8 mouse cellular contexts compared by ENCODE assay signal in genomic region chr5:145116316-145116715, GRCm38 (mm10). TPM values are rescaled to one million over a fixed set of nuclear protein-coding genes. Genes with fewer than 3 reads are reported as not detected.
DNase-seq lines count a peak whose midpoint lies in the region; ATAC-seq and TF ChIP-seq lines count a peak whose summit lies in the region.

No protein-coding gene starts in this region.

- H3K36me3 ChIP-seq in neural tube, embryonic 11.5 days (ENCODE audit: control insufficient read depth, insufficient read depth, low read length), result no peaks in the 10 kb centered on the region
- no peaks in the 10 kb centered on the region for H3K36me3 ChIP-seq in liver, adult 2 months (ENCODE audit: control insufficient read depth, insufficient read depth, low read length)
- H3K36me3 ChIP-seq in forebrain, embryonic 16.5 days (ENCODE audit: control insufficient read depth, insufficient read depth), result no peaks in the 10 kb centered on the region

- WGBS in neural tube, embryonic 11.5 days, result 50% methylated on average over 4 of the region's 4 CpGs
- 40% methylated on average over 4 of the region's 4 CpGs for WGBS in liver, adult 2 months
- 54% methylated on average over 4 of the region's 4 CpGs for WGBS in forebrain, embryonic 16.5 days

- H3K4me2 ChIP-seq in neural tube, embryonic 11.5 days (ENCODE audit: low read depth), result no peak overlapping the region
- no peak overlapping the region for H3K4me2 ChIP-seq in forebrain, embryonic 16.5 days (ENCODE audit: low read length)

- DNase-seq in neural tube, embryonic 11.5 days (ENCODE audit: low spot score), result no peak
- DNase-seq in neural tube, embryonic 10.5 days (ENCODE audit: extremely low spot score, low spot score), result no peak
- peak; percentile 77 for DNase-seq in heart, postnatal 25 days (ENCODE audit: low spot score)
- DNase-seq in liver, adult 2 months (ENCODE audit: extremely low read depth, low read depth, low spot score), result peak; percentile 49
- peak; percentile 43 for DNase-seq in ovary, postnatal 14 days (ENCODE audit: low spot score)

- intact Hi-C loops in heart, postnatal 25 days (cut with DNase I), result no loop called here

- H3K9ac ChIP-seq in neural tube, embryonic 11.5 days (ENCODE audit: low read length), result no peak overlapping the region
- no peak overlapping the region for H3K9ac ChIP-seq in liver, adult 2 months (ENCODE audit: low read depth, low read length)
- no peak overlapping the region for H3K9ac ChIP-seq in forebrain, embryonic 16.5 days (replicated peaks; ENCODE audit: low read depth, low read length)

- H3K4me3 ChIP-seq in neural tube, embryonic 11.5 days (ENCODE audit: low read depth, low read length), result no peak overlapping the region
- no peak overlapping the region for H3K4me3 ChIP-seq in cortical plate, adult 2 months (ENCODE audit: insufficient read depth, low read length)
- no peak overlapping the region; the same call in 1 of the 2 replicates for H3K4me3 ChIP-seq in liver, adult 2 months (ENCODE audit: insufficient read depth, low read depth, low read length)
- no peak overlapping the region for H3K4me3 ChIP-seq in forebrain, embryonic 16.5 days (replicated peaks; ENCODE audit: low read length)

- no peaks in the 10 kb centered on the region for H3K9me3 ChIP-seq in neural tube, embryonic 11.5 days (ENCODE audit: control insufficient read depth, low read length)
- no peaks in the 10 kb centered on the region for H3K9me3 ChIP-seq in forebrain, embryonic 16.5 days (ENCODE audit: control insufficient read depth, low read length)

- peaks cover 11% of the 10 kb centered on the region; the same call in 1 of the 2 replicates for H3K27me3 ChIP-seq in neural tube, embryonic 11.5 days (ENCODE audit: control insufficient read depth, insufficient read depth, low read length)
- no peaks in the 10 kb centered on the region for H3K27me3 ChIP-seq in liver, adult 2 months (ENCODE audit: control insufficient read depth, insufficient read depth, low read length)
- 0 out of 2 replicates have a peak, but pooled peaks cover 4% of the 10 kb centered on the region for H3K27me3 ChIP-seq in forebrain, embryonic 16.5 days (replicated peaks; ENCODE audit: control insufficient read depth, insufficient read depth, low read length)

- 0 out of 2 replicates have a peak overlapping the region, but pooled peaks have one; percentile 20 for H3K27ac ChIP-seq in neural tube, embryonic 11.5 days (ENCODE audit: low read depth, low read length)
- H3K27ac ChIP-seq in cortical plate, adult 2 months (ENCODE audit: insufficient read depth, low read length), result 0 out of 2 replicates have a peak overlapping the region, but pooled peaks have one; percentile 5
- peak overlapping the region; percentile 60 for H3K27ac ChIP-seq in liver, adult 2 months (replicated peaks; ENCODE audit: insufficient read depth, low read depth, low read length)
- no peak overlapping the region for H3K27ac ChIP-seq in forebrain, embryonic 16.5 days (ENCODE audit: low read length)

- 0 out of 2 replicates have a peak, but pooled peaks cover 3% of the 10 kb centered on the region for H3K4me1 ChIP-seq in neural tube, embryonic 11.5 days (ENCODE audit: control insufficient read depth, insufficient read depth, low read length)
- H3K4me1 ChIP-seq in cortical plate, adult 2 months (ENCODE audit: control insufficient read depth, insufficient read depth, low read length), result no peaks in the 10 kb centered on the region
- H3K4me1 ChIP-seq in liver, adult 2 months (ENCODE audit: control insufficient read depth, insufficient read depth, low read length), result peaks cover 2% of the 10 kb centered on the region; the same call in 1 of the 2 replicates
- peaks cover 12% of the 10 kb centered on the region for H3K4me1 ChIP-seq in forebrain, embryonic 16.5 days (replicated peaks; ENCODE audit: control insufficient read depth, insufficient read depth, low read length)

- no peak for TF ChIP-seq CTCF in cortical plate, adult 2 months (IDR thresholded peaks at IDR 0.05; ENCODE audit: extremely low read depth, insufficient read depth, low read length)
- TF ChIP-seq CTCF in liver, adult 2 months (IDR thresholded peaks at IDR 0.05; ENCODE audit: low read depth, low read length), result no peak

- ATAC-seq in neural tube, embryonic 11.5 days (ENCODE audit: insufficient read depth, low FRiP score, low TSS enrichment), result no peak
- no peak for ATAC-seq in erythroblast, adult 5-6 weeks (replicated peaks; ENCODE audit: low FRiP score, poor library complexity, severe bottlenecking)
- ATAC-seq in forebrain, embryonic 16.5 days, result no peak

- H3K79me2 ChIP-seq in liver, adult 2 months (ENCODE audit: control insufficient read depth, insufficient read depth, low read length), result peaks cover 5% of the 10 kb centered on the region; the same call in 1 of the 2 replicates

- no peak for TF ChIP-seq POLR2A in cortical plate, adult 2 months (IDR thresholded peaks at IDR 0.05; ENCODE audit: extremely low read depth, insufficient read depth, low read length)
- TF ChIP-seq POLR2A in liver, adult 2 months (IDR thresholded peaks at IDR 0.05; ENCODE audit: extremely low read depth, insufficient read depth, low read length), result no peak

RNA-seq across cellular contexts. Expression of gene Arpc1b, which starts 2.3 kb away (rescaled TPM):
- polyA plus RNA-seq in neural tube, embryonic 11.5 days (2014; fragmentation: Nextera tagmentation; extraction: Ambion mirVana), result 68.5 and 72.5 TPM in 2 replicates
- 74.5 and 84.6 TPM in 2 replicates for polyA plus RNA-seq in cortical plate, adult 2 months (2012; rRNA removed)
- total RNA-seq in heart, postnatal 25 days (2021), result 10 to 100 TPM; 75.3 to 85.4 TPM
- 30.9 and 61.0 TPM in 2 replicates for total RNA-seq in liver, adult 2 months (2014; rRNA removed)
- polyA plus RNA-seq in liver, adult 2 months (2012; rRNA removed), result 93.8 and 137 TPM in 2 replicates
- total RNA-seq in erythroblast, adult 5-6 weeks (2015; ENCODE audit: low replicate concordance), result 60.5 and 70.8 TPM in 2 replicates
- total RNA-seq in erythroblast, adult 5-6 weeks (2017; ENCODE audit: low replicate concordance), result 46.7 and 74.1 TPM in 2 replicates
- 62.2 and 63.7 TPM in 2 replicates for polyA plus RNA-seq in forebrain, embryonic 16.5 days (2015; fragmentation: Nextera tagmentation; extraction: Ambion mirVana)

RNA-seq across cellular contexts. Expression of gene Pdap1, which starts 23.7 kb away (rescaled TPM):
- 112 and 116 TPM in 2 replicates for polyA plus RNA-seq in neural tube, embryonic 11.5 days (2014; fragmentation: Nextera tagmentation; extraction: Ambion mirVana)
- polyA plus RNA-seq in cortical plate, adult 2 months (2012; rRNA removed), result 74.2 and 92.2 TPM in 2 replicates
- 10 to 100 TPM; 37.8 to 40.3 TPM for total RNA-seq in heart, postnatal 25 days (2021)
- 12.6 and 16.1 TPM in 2 replicates for total RNA-seq in liver, adult 2 months (2014; rRNA removed)
- polyA plus RNA-seq in liver, adult 2 months (2012; rRNA removed), result 16.9 and 19.7 TPM in 2 replicates
- 12.3 and 14.2 TPM in 2 replicates for total RNA-seq in erythroblast, adult 5-6 weeks (2015; ENCODE audit: low replicate concordance)
- 23.2 and 50.9 TPM in 2 replicates for total RNA-seq in erythroblast, adult 5-6 weeks (2017; ENCODE audit: low replicate concordance)
- 93.1 and 96.3 TPM in 2 replicates for polyA plus RNA-seq in forebrain, embryonic 16.5 days (2015; fragmentation: Nextera tagmentation; extraction: Ambion mirVana)

RNA-seq across cellular contexts. Expression of gene Bud31, which starts 23.8 kb away (rescaled TPM):
- polyA plus RNA-seq in neural tube, embryonic 11.5 days (2014; fragmentation: Nextera tagmentation; extraction: Ambion mirVana), result 250 and 260 TPM in 2 replicates
- polyA plus RNA-seq in cortical plate, adult 2 months (2012; rRNA removed), result 104 and 105 TPM in 2 replicates
- total RNA-seq in heart, postnatal 25 days (2021), result 10 to 100 TPM; 53.5 to 62.6 TPM
- 57.9 and 66.4 TPM in 2 replicates for total RNA-seq in liver, adult 2 months (2014; rRNA removed)
- 45.5 and 45.7 TPM in 2 replicates for polyA plus RNA-seq in liver, adult 2 months (2012; rRNA removed)
- total RNA-seq in erythroblast, adult 5-6 weeks (2015; ENCODE audit: low replicate concordance), result 113 and 149 TPM in 2 replicates
- 170 and 223 TPM in 2 replicates for total RNA-seq in erythroblast, adult 5-6 weeks (2017; ENCODE audit: low replicate concordance)
- 190 and 196 TPM in 2 replicates for polyA plus RNA-seq in forebrain, embryonic 16.5 days (2015; fragmentation: Nextera tagmentation; extraction: Ambion mirVana)

RNA-seq across cellular contexts. Expression of gene Kpna7, which starts 32.5 kb away (rescaled TPM):
- polyA plus RNA-seq in neural tube, embryonic 11.5 days (2014; fragmentation: Nextera tagmentation; extraction: Ambion mirVana), result not detected in 2 replicates
- not detected in 2 replicates for polyA plus RNA-seq in cortical plate, adult 2 months (2012; rRNA removed)
- not detected for total RNA-seq in heart, postnatal 25 days (2021)
- not detected in 2 replicates for total RNA-seq in liver, adult 2 months (2014; rRNA removed)
- polyA plus RNA-seq in liver, adult 2 months (2012; rRNA removed), result not detected in 2 replicates
- not detected in 2 replicates for total RNA-seq in erythroblast, adult 5-6 weeks (2015; ENCODE audit: low replicate concordance)
- total RNA-seq in erythroblast, adult 5-6 weeks (2017; ENCODE audit: low replicate concordance), result not detected in 2 replicates
- not detected in 2 replicates for polyA plus RNA-seq in forebrain, embryonic 16.5 days (2015; fragmentation: Nextera tagmentation; extraction: Ambion mirVana)

RNA-seq across cellular contexts. Expression of gene Arpc1a, which starts 32.7 kb away (rescaled TPM):
- polyA plus RNA-seq in neural tube, embryonic 11.5 days (2014; fragmentation: Nextera tagmentation; extraction: Ambion mirVana), result 175 and 176 TPM in 2 replicates
- 253 and 254 TPM in 2 replicates for polyA plus RNA-seq in cortical plate, adult 2 months (2012; rRNA removed)
- total RNA-seq in heart, postnatal 25 days (2021), result 10 to 100 TPM; 56.8 to 68.1 TPM
- 36.0 and 47.1 TPM in 2 replicates for total RNA-seq in liver, adult 2 months (2014; rRNA removed)
- polyA plus RNA-seq in liver, adult 2 months (2012; rRNA removed), result 64.7 and 66.5 TPM in 2 replicates
- total RNA-seq in erythroblast, adult 5-6 weeks (2015; ENCODE audit: low replicate concordance), result 25.2 and 41.4 TPM in 2 replicates
- total RNA-seq in erythroblast, adult 5-6 weeks (2017; ENCODE audit: low replicate concordance), result 13.6 and 27.2 TPM in 2 replicates
- polyA plus RNA-seq in forebrain, embryonic 16.5 days (2015; fragmentation: Nextera tagmentation; extraction: Ambion mirVana), result 247 and 259 TPM in 2 replicates

Comparison
In these comparisons a context has a peak if more than half of its experiments do, and no peak if none do; other contexts are left out.
1. DNase-seq: peak in heart, postnatal 25 days (single experiment), liver, adult 2 months (single experiment) and ovary, postnatal 14 days (single experiment); none in neural tube, embryonic 11.5 days (single experiment) and neural tube, embryonic 10.5 days (single experiment).